Mouse (Mus musculus): ENCODE measurements around the gene Rnls. TPM values are rescaled to one million over a fixed set of nuclear protein-coding genes. Genes with fewer than 3 reads are reported as not detected.
"Not testable (repeated sequence)": the region's sequence is repeated elsewhere in the genome, so short reads cannot be mapped to it uniquely, and the experiment has no call there.

Rnls gene
- 10.9 and 11.0 TPM in 2 replicates for polyA plus RNA-seq (2014; fragmentation: Nextera tagmentation; extraction: Ambion mirVana)

- H3K4me2 ChIP-seq (replicated peaks), result peak within 1 kb of the TSS; percentile 60
- H3K27me3 ChIP-seq (ENCODE audit: control insufficient read depth, insufficient read depth, low read length), result no peaks in the 10 kb centered on the region
- no peaks in the 10 kb centered on the region for H3K4me1 ChIP-seq (replicated peaks; ENCODE audit: control insufficient read depth, insufficient read depth, low read length)
- WGBS, result 1% methylated on average over 48 of the region's 48 CpGs
- no peaks in the 10 kb centered on the region for H3K36me3 ChIP-seq (replicated peaks; ENCODE audit: control insufficient read depth, insufficient read depth)
- H3K9ac ChIP-seq, result peak within 1 kb of the TSS; percentile 79
- DNase-seq (ENCODE audit: low spot score) (peak; percentile 87), ATAC-seq (ENCODE audit: low FRiP score) (peak; percentile 99)
- 0 out of 2 replicates have a peak, but pooled peaks cover 6% of the 10 kb centered on the region for H3K9me3 ChIP-seq (ENCODE audit: control insufficient read depth, low read length)
- peak within 1 kb of the TSS; percentile 53 for H3K4me3 ChIP-seq (replicated peaks; ENCODE audit: low read length)
- peak within 1 kb of the TSS; percentile 90 for H3K27ac ChIP-seq
Measured at GRCm38 (mm10) chr19:33391651-33392382, at the start of gene Rnls. Rnls (minus strand) TSS chr19:33392295.

- H3K27me3 ChIP-seq (ENCODE audit: control insufficient read depth, insufficient read depth, low read length), result no peaks in the 10 kb centered on the region
- H3K4me3 ChIP-seq (replicated peaks; ENCODE audit: low read length), result no peak overlapping the region
- no peaks in the 10 kb centered on the region for H3K4me1 ChIP-seq (replicated peaks; ENCODE audit: control insufficient read depth, insufficient read depth, low read length)
- 62% methylated on average over 2 of the region's 2 CpGs for WGBS
- H3K9me3 ChIP-seq (ENCODE audit: control insufficient read depth, low read length), result no peaks in the 10 kb centered on the region
- ATAC-seq (ENCODE audit: low FRiP score) (no peak), DNase-seq (ENCODE audit: low spot score) (no peak)
- no peak overlapping the region for H3K4me2 ChIP-seq (replicated peaks)
- no peaks in the 10 kb centered on the region for H3K36me3 ChIP-seq (replicated peaks; ENCODE audit: control insufficient read depth, insufficient read depth)
- no peak overlapping the region for H3K27ac ChIP-seq
- no peak overlapping the region for H3K9ac ChIP-seq
Measured at GRCm38 (mm10) chr19:33429457-33429856, 37.4 kb upstream of the Rnls start.

DNA sequence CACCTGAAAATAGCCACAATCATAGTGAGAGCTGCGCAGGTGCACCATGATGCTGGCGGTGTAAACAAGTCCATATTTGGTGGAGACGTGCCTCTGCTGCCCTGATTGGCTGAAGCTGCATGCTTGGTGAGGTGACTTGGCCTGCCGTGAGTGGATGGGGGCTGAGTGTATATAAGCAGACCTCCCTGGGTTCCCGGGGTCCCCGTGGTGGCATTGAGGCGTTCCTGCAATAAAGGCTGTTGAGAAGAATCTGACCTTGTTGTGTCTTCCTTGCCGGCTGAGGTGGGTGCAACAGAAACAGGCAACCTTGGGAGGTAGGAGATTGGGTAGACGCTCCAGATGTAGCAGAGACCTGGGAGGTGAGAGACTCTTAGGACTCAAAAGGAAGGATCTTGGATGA is 27.3 kb upstream of the Rnls start:
- H3K4me2 ChIP-seq (replicated peaks); H3K4me1 ChIP-seq (replicated peaks; ENCODE audit: control insufficient read depth, insufficient read depth, low read length); ATAC-seq (ENCODE audit: low FRiP score); H3K36me3 ChIP-seq (replicated peaks; ENCODE audit: control insufficient read depth, insufficient read depth); DNase-seq (ENCODE audit: low spot score); H3K9me3 ChIP-seq (ENCODE audit: control insufficient read depth, low read length); H3K27ac ChIP-seq; H3K4me3 ChIP-seq (replicated peaks; ENCODE audit: low read length); H3K27me3 ChIP-seq (ENCODE audit: control insufficient read depth, insufficient read depth, low read length); H3K9ac ChIP-seq: not testable (repeated sequence)
- 86% methylated on average over 9 of the region's 9 CpGs for WGBS

- WGBS, result 76% methylated on average over 2 of the region's 2 CpGs
- Histone ChIP-seq H3K4me2 (replicated peaks) (no peak overlapping the region), H3K9me3 (ENCODE audit: control insufficient read depth, low read length) (no peaks in the 10 kb centered on the region), H3K4me3 (replicated peaks; ENCODE audit: low read length) (no peak overlapping the region), H3K27ac (no peak overlapping the region), H3K27me3 (ENCODE audit: control insufficient read depth, insufficient read depth, low read length) (no peaks in the 10 kb centered on the region), H3K9ac (no peak overlapping the region), H3K4me1 (replicated peaks; ENCODE audit: control insufficient read depth, insufficient read depth, low read length) (no peaks in the 10 kb centered on the region), H3K36me3 (replicated peaks; ENCODE audit: control insufficient read depth, insufficient read depth) (no peaks in the 10 kb centered on the region)
- ATAC-seq (ENCODE audit: low FRiP score) (no peak), DNase-seq (ENCODE audit: low spot score) (no peak)
Measured at GRCm38 (mm10) chr19:33380825-33381224, 11.3 kb downstream of the Rnls start.

- H3K9me3 ChIP-seq (ENCODE audit: control insufficient read depth, low read length), result no peaks in the 10 kb centered on the region
- H3K27ac ChIP-seq, result no peak overlapping the region
- H3K9ac ChIP-seq, result no peak overlapping the region
- H3K36me3 ChIP-seq (replicated peaks; ENCODE audit: control insufficient read depth, insufficient read depth), result no peaks in the 10 kb centered on the region
- no peak overlapping the region for H3K4me3 ChIP-seq (replicated peaks; ENCODE audit: low read length)
- no peaks in the 10 kb centered on the region for H3K27me3 ChIP-seq (ENCODE audit: control insufficient read depth, insufficient read depth, low read length)
- peak; percentile 83 for DNase-seq (ENCODE audit: low spot score)
- WGBS, result 10% methylated on average over 3 of the region's 3 CpGs
- H3K4me1 ChIP-seq (replicated peaks; ENCODE audit: control insufficient read depth, insufficient read depth, low read length), result no peaks in the 10 kb centered on the region
- H3K4me2 ChIP-seq (replicated peaks), result no peak overlapping the region
- peak; percentile 40 for ATAC-seq (ENCODE audit: low FRiP score)
Measured at GRCm38 (mm10) chr19:33380386-33380785, 11.7 kb downstream of the Rnls start.

DNA sequence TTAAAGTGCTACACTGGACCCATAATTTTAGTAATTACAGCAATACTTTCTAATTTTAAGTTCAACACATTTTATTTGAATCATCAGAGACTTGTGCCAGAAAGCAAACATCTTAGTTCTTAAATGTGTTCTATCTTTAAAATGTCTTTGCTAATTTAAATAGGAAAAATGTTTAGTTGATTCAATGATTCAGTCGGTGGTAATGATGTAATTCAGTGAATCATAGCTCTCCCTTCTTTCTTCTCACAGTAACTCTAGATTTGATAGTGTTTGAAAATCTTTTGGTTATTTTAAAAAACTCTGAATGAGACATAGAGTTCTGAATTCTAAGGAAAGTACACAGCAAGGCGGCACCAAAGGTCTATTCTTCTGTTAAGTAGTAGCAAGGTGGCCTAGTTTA is 23.3 kb downstream of the Rnls start:
- Histone ChIP-seq H3K27ac (no peak overlapping the region), H3K4me2 (replicated peaks) (no peak overlapping the region), H3K36me3 (replicated peaks; ENCODE audit: control insufficient read depth, insufficient read depth) (no peaks in the 10 kb centered on the region), H3K4me1 (replicated peaks; ENCODE audit: control insufficient read depth, insufficient read depth, low read length) (no peaks in the 10 kb centered on the region), H3K9me3 (ENCODE audit: control insufficient read depth, low read length) (no peaks in the 10 kb centered on the region), H3K27me3 (ENCODE audit: control insufficient read depth, insufficient read depth, low read length) (no peaks in the 10 kb centered on the region), H3K4me3 (replicated peaks; ENCODE audit: low read length) (no peak overlapping the region), H3K9ac (no peak overlapping the region)
- no peak for DNase-seq (ENCODE audit: low spot score)
- WGBS, result 81% methylated on average over 2 of the region's 2 CpGs
- ATAC-seq (ENCODE audit: low FRiP score), result no peak

- Histone ChIP-seq H3K4me1 (replicated peaks; ENCODE audit: control insufficient read depth, insufficient read depth, low read length) (no peaks in the 10 kb centered on the region), H3K9me3 (ENCODE audit: control insufficient read depth, low read length) (no peaks in the 10 kb centered on the region), H3K36me3 (replicated peaks; ENCODE audit: control insufficient read depth, insufficient read depth) (no peaks in the 10 kb centered on the region), H3K27ac (no peak overlapping the region), H3K4me2 (replicated peaks) (no peak overlapping the region), H3K9ac (no peak overlapping the region), H3K27me3 (ENCODE audit: control insufficient read depth, insufficient read depth, low read length) (no peaks in the 10 kb centered on the region), H3K4me3 (replicated peaks; ENCODE audit: low read length) (no peak overlapping the region)
- DNase-seq (ENCODE audit: low spot score), result peak; percentile 88
- WGBS, result 18% methylated on average over 3 of the region's 3 CpGs
- ATAC-seq (ENCODE audit: low FRiP score), result peak; percentile 92
Measured at GRCm38 (mm10) chr19:33366661-33367060, 25.4 kb downstream of the Rnls start.

DNA sequence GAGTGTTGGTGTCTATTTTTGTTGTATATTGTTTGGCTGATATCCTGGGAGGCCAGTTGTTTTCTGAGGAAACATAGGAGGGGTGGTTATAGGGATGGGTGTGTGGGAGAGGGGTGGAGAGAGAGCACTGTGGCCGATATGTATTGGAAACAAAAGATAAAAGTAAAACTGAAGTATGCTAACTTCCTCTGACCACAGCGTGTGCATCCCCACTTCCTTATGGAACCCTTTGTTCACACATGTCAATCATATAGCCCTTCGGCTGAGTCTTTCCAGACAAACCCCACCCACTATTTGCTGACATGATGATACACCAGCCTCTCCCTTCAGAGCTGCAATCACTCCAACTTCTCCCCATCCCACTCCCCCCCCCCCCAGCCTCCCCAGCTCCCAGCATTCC is 35.1 kb downstream of the Rnls start:
- Histone ChIP-seq H3K9me3 (ENCODE audit: control insufficient read depth, low read length) (no peaks in the 10 kb centered on the region), H3K27ac (no peak overlapping the region), H3K4me1 (replicated peaks; ENCODE audit: control insufficient read depth, insufficient read depth, low read length) (no peaks in the 10 kb centered on the region), H3K4me3 (replicated peaks; ENCODE audit: low read length) (no peak overlapping the region), H3K36me3 (replicated peaks; ENCODE audit: control insufficient read depth, insufficient read depth) (no peaks in the 10 kb centered on the region), H3K4me2 (replicated peaks) (no peak overlapping the region), H3K27me3 (ENCODE audit: control insufficient read depth, insufficient read depth, low read length) (no peaks in the 10 kb centered on the region), H3K9ac (no peak overlapping the region)
- ATAC-seq (ENCODE audit: low FRiP score) (no peak), DNase-seq (ENCODE audit: low spot score) (no peak)
- 41% methylated on average over 3 of the region's 3 CpGs for WGBS

DNA sequence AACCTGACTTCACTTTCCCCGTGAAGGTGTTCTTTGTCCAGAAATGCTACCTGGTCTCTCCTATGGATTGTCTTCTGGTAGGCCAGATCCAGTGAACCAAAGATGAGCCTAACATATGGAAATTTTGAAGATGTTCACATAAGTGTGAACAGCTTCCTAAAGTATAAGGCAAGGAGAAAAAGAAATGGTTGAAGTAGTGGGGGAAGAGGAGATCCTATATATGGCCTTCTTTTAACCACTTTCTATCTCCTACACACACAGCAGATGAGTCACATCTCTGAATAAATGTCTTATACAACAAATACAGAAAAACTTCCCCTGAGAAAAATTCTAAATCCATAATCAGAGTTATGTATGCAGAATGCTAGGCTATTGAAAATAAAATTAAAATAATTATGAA is 52.0 kb downstream of the Rnls start:
- H3K4me3 ChIP-seq (replicated peaks; ENCODE audit: low read length), result no peak overlapping the region
- ATAC-seq (ENCODE audit: low FRiP score), result no peak
- no peak for DNase-seq (ENCODE audit: low spot score)
- H3K9me3 ChIP-seq (ENCODE audit: control insufficient read depth, low read length), result no peaks in the 10 kb centered on the region
- no peak overlapping the region for H3K27ac ChIP-seq
- no peaks in the 10 kb centered on the region for H3K4me1 ChIP-seq (replicated peaks; ENCODE audit: control insufficient read depth, insufficient read depth, low read length)
- 96% methylated on average over 1 of the region's 1 CpGs for WGBS
- H3K4me2 ChIP-seq (replicated peaks), result no peak overlapping the region
- H3K36me3 ChIP-seq (replicated peaks; ENCODE audit: control insufficient read depth, insufficient read depth), result no peaks in the 10 kb centered on the region
- H3K9ac ChIP-seq, result no peak overlapping the region
- H3K27me3 ChIP-seq (ENCODE audit: control insufficient read depth, insufficient read depth, low read length), result no peaks in the 10 kb centered on the region

All from hindbrain, embryonic 14.5 days (tissue).